Mouse (Mus musculus): Measurements from ENCODE around the gene Tesc.

Tesc gene

GRCm38 (mm10) chr5:118099870-118100478, 72.4 kb downstream of the Tesc start:
- CTCF ChIA-PET, result no interaction called here

GRCm38 (mm10) chr5:118105536-118105935, 78.0 kb downstream of the Tesc start:
- CTCF ChIA-PET, result no interaction called here

- CTCF ChIA-PET, result no interaction called here
Observed at GRCm38 (mm10) chr5:118106667-118107066, 79.1 kb downstream of the Tesc start.

GRCm38 (mm10) chr5:118108124-118108793, 80.7 kb downstream of the Tesc start:
- CTCF ChIA-PET, result no interaction called here

- CTCF ChIA-PET, result no interaction called here
Observed at GRCm38 (mm10) chr5:118108794-118109440, 81.4 kb downstream of the Tesc start.

Data from spleen, embryonic (tissue).